Mouse (Mus musculus): ENCODE measurements around the gene Ift74.
"Not testable (repeated sequence)": the region's sequence is repeated elsewhere in the genome, so short reads cannot be mapped to it uniquely, and the experiment has no call there.

Ift74 gene

GRCm38 (mm10) chr4:94613972-94614626, at the start of gene Ift74:
Gene Ift74 (plus strand): TSS chr4:94614491.
- DNase-seq (ENCODE audit: low spot score): peak; percentile 92

- DNase-seq (ENCODE audit: low spot score): no peak
These were observed 41.6 kb upstream of the Ift74 start for GRCm38 (mm10) chr4:94572677-94573076.

- DNase-seq (ENCODE audit: low spot score): no peak
These were observed 22.4 kb upstream of the Ift74 start for GRCm38 (mm10) chr4:94591765-94592381.

- DNase-seq (ENCODE audit: low spot score): no peak
These were observed 21.6 kb upstream of the Ift74 start for GRCm38 (mm10) chr4:94592709-94593108.

- DNase-seq (ENCODE audit: low spot score): no peak
These were observed 12.9 kb upstream of the Ift74 start for GRCm38 (mm10) chr4:94601395-94601794.

- no peak for DNase-seq (ENCODE audit: low spot score)
These were observed 11.7 kb upstream of the Ift74 start for GRCm38 (mm10) chr4:94602496-94603030.

- DNase-seq (ENCODE audit: low spot score): peak; percentile 83
These were observed 11.2 kb upstream of the Ift74 start, which contains the start of gene Plaa for GRCm38 (mm10) chr4:94603031-94603629. Gene Plaa (minus strand): TSS chr4:94603244.

- DNase-seq (ENCODE audit: low spot score): no peak
These were observed 9.8 kb upstream of the Ift74 start for GRCm38 (mm10) chr4:94604452-94605019.

GRCm38 (mm10) chr4:94605591-94605990, 8.7 kb upstream of the Ift74 start:
- no peak for DNase-seq (ENCODE audit: low spot score)

GRCm38 (mm10) chr4:94610339-94610738, 4.0 kb upstream of the Ift74 start:
- no peak for DNase-seq (ENCODE audit: low spot score)

GRCm38 (mm10) chr4:94614627-94615006, 326 bp downstream of the Ift74 start:
- no peak for DNase-seq (ENCODE audit: low spot score)

- no peak for DNase-seq (ENCODE audit: low spot score)
These were observed 5.8 kb downstream of the Ift74 start for GRCm38 (mm10) chr4:94620077-94620476.

GRCm38 (mm10) chr4:94643141-94643540, 28.9 kb downstream of the Ift74 start:
- no peak for DNase-seq (ENCODE audit: low spot score)

GRCm38 (mm10) chr4:94649920-94650319, 35.6 kb downstream of the Ift74 start, which contains the start of gene Lrrc19:
Gene Lrrc19 (minus strand): TSS chr4:94650144.
- DNase-seq (ENCODE audit: low spot score): no peak

- not testable (repeated sequence) for DNase-seq (ENCODE audit: low spot score)
These were observed 36.3 kb downstream of the Ift74 start for GRCm38 (mm10) chr4:94650426-94651175.

GRCm38 (mm10) chr4:94669718-94670117, 55.4 kb downstream of the Ift74 start:
- DNase-seq (ENCODE audit: low spot score): no peak

- no peak for DNase-seq (ENCODE audit: low spot score)
These were observed 66.4 kb downstream of the Ift74 start for GRCm38 (mm10) chr4:94680662-94681061.

- DNase-seq (ENCODE audit: low spot score): no peak
These were observed 66.9 kb downstream of the Ift74 start for GRCm38 (mm10) chr4:94681181-94681580.

- DNase-seq (ENCODE audit: low spot score): no peak
These were observed 67.7 kb downstream of the Ift74 start for GRCm38 (mm10) chr4:94682029-94682428.

- no peak for DNase-seq (ENCODE audit: low spot score)
These were observed 69.0 kb downstream of the Ift74 start for GRCm38 (mm10) chr4:94683305-94683704.

- not testable (repeated sequence) for DNase-seq (ENCODE audit: low spot score)
These were observed 75.5 kb downstream of the Ift74 start for GRCm38 (mm10) chr4:94689804-94690203.

- DNase-seq (ENCODE audit: low spot score): no peak
These were observed 76.8 kb downstream of the Ift74 start for GRCm38 (mm10) chr4:94691078-94691477.

All from urinary bladder, postnatal 25 days (tissue).